ENCODE assay signal across 23 mouse cellular contexts in genomic region chr1:166152034-166152433, GRCm38 (mm10). TPM values are rescaled to one million over a fixed set of nuclear protein-coding genes. Genes with fewer than 3 reads are reported as not detected.
DNase-seq lines count a peak whose midpoint lies in the region; ATAC-seq and TF ChIP-seq lines count a peak whose summit lies in the region.
"Had no signal": no experiment of that assay in that cellular context is flagged by ENCODE, and none has a peak within 500 bp of the region (broad histone marks: within the 10 kb centered on the region; RNA-seq: fewer than 3 reads in every experiment).

No protein-coding gene starts in this region.

- no peak for TF ChIP-seq CTCF in E14TG2a.4 (conservative IDR thresholded peaks at IDR 0.05; ENCODE audit: low read length)

- DNase-seq in ES-E14 (ENCODE audit: low read depth, low spot score) = no peak
- peak; percentile 66 for DNase-seq in ZHBTc4 (ENCODE audit: low read depth, low spot score)
- no peak for DNase-seq in right cerebral cortex, postnatal 25 days
- DNase-seq: adrenal gland, adult 2 months; adrenal gland, postnatal 10 days; adrenal gland, postnatal 25 days; B cell, adult 2 months; cerebellum, adult 11-12 months; cerebellum, adult 2 months; cerebellum, adult 9-10 months; cerebellum, postnatal 25 days had no signal

- H3K9ac ChIP-seq in ES-E14 (ENCODE audit: insufficient read depth, low read depth, low read length, poor library complexity, severe bottlenecking) = peak overlapping the region; percentile 55; the same call in 1 of the 2 replicates
- H3K9ac ChIP-seq: embryonic facial prominence, embryonic 12.5 days; forebrain, embryonic 12.5 days had no signal

- no peaks in the 10 kb centered on the region for H3K27me3 ChIP-seq in E14TG2a.4 (ENCODE audit: insufficient read depth, low read length)

- peak overlapping the region; percentile 69 for H3K27ac ChIP-seq in ES-E14 (ENCODE audit: insufficient read depth, low read depth, low read length, poor library complexity, severe bottlenecking)
- H3K27ac ChIP-seq: embryonic facial prominence, embryonic 10.5 days; embryonic facial prominence, embryonic 12.5 days; forebrain, embryonic 12.5 days had no signal

- in situ Hi-C loops in ES-E14 (cut with MboI; ENCODE audit: low sequenced_read_pairs in 2 of 2, unreplicated experiment in 2 of 2) = loop anchor here (5.0 to 10.0 kb wide), 2 partner anchors 150 to 377 kb away; partner anchors contain the start of gene Pou2f1 (in 1 of the 2)

- H3K36me3 ChIP-seq in E14TG2a.4 (ENCODE audit: insufficient read depth, low read length) (peaks cover 79% of the 10 kb centered on the region), ES-E14 (ENCODE audit: control insufficient read depth, insufficient read depth, low read length, poor library complexity, severe bottlenecking) (peaks cover 16% of the 10 kb centered on the region)
- H3K36me3 ChIP-seq: embryonic facial prominence, embryonic 10.5 days; embryonic facial prominence, embryonic 12.5 days; forebrain, embryonic 10.5 days; forebrain, embryonic 12.5 days had no signal

- H3K9me3 ChIP-seq in E14TG2a.4 (ENCODE audit: low read length) (peaks cover 18% of the 10 kb centered on the region; the same call in 1 of the 2 replicates), ES-E14 (ENCODE audit: control insufficient read depth, insufficient read depth, low read depth, low read length) (no peaks in the 10 kb centered on the region)
- H3K9me3 ChIP-seq: embryonic facial prominence, embryonic 10.5 days; embryonic facial prominence, embryonic 12.5 days; forebrain, embryonic 10.5 days; forebrain, embryonic 12.5 days had no signal

- H3K4me3 ChIP-seq in E14TG2a.4 (replicated peaks; ENCODE audit: low read length) (peak overlapping the region; percentile 58), ES-E14 (ENCODE audit: insufficient read depth in 1 of 2, low read depth in 1 of 2, low read length in 2 of 2, poor library complexity in 1 of 2, severe bottlenecking in 1 of 2) (peak overlapping the region in 1 of 2 experiments; percentile 21; a peak in 1 of 4 replicates)
- H3K4me3 ChIP-seq: embryonic facial prominence, embryonic 10.5 days; embryonic facial prominence, embryonic 12.5 days; erythroblast, embryonic 14.5 days; forebrain, embryonic 10.5 days; forebrain, embryonic 12.5 days had no signal

- no peak for ATAC-seq in erythroblast, adult 5-6 weeks (replicated peaks; ENCODE audit: low FRiP score, poor library complexity, severe bottlenecking)
- ATAC-seq: CD4-positive, CD25-positive, alpha-beta regulatory T cell, adult 4 months; forebrain, embryonic 14.5 days; forebrain, embryonic 16.5 days had no signal

- peaks cover 92% of the 10 kb centered on the region for H3K4me1 ChIP-seq in E14TG2a.4 (replicated peaks; ENCODE audit: low read depth, low read length)
- peaks cover 7 to 30% of the 10 kb centered on the region in 2 experiments; a peak in 3 of 4 replicates for H3K4me1 ChIP-seq in ES-E14 (ENCODE audit: control insufficient read depth in 2 of 2, insufficient read depth in 2 of 2, low read length in 2 of 2, poor library complexity in 1 of 2)
- H3K4me1 ChIP-seq: embryonic facial prominence, embryonic 12.5 days had no signal

TF ChIP-seq in ES-E14, 5 proteins besides CTCF, POLR2A, EP300 and RAD21:
- TF ChIP-seq HCFC1 (IDR thresholded peaks at IDR 0.05; ENCODE audit: borderline replicate concordance, insufficient read depth, low read length) = no peak
TF ChIP-seq in ES-E14: peak in this region for 0.

RNA-seq across cellular contexts. Expression of gene Gpa33, which starts 22.0 kb away (rescaled TPM):
- total RNA-seq in ES-E14 (2012; rRNA removed) = 68.0 and 204 TPM in 2 replicates
- total RNA-seq in erythroblast, adult 5-6 weeks (2015; ENCODE audit: low replicate concordance) = not detected in 2 replicates
- not detected in 2 replicates for total RNA-seq in erythroblast, adult 5-6 weeks (2017; ENCODE audit: low replicate concordance)
- total RNA-seq: MEL had no signal

RNA-seq across cellular contexts. Expression of gene Dusp27, which starts 24.3 kb away (rescaled TPM):
- 60.2 and 69.4 TPM in 2 replicates for total RNA-seq in ES-E14 (2012; rRNA removed)
- total RNA-seq in erythroblast, adult 5-6 weeks (2015; ENCODE audit: low replicate concordance) = not detected in 2 replicates
- total RNA-seq in erythroblast, adult 5-6 weeks (2017; ENCODE audit: low replicate concordance) = not detected in 2 replicates
- total RNA-seq: adrenal gland, postnatal 25 days; CH12.LX; MEL had no signal

Comparison
In these comparisons a context has a peak if more than half of its experiments do, and no peak if none do; other contexts are left out.
1. RNA of gene Gpa33, which starts 22.0 kb away (total RNA-seq): 68.0 to 204 TPM in ES-E14; not detected in erythroblast, adult 5-6 weeks; every median in the first group is over 10 times any median in the second.
2. RNA of gene Dusp27, which starts 24.3 kb away (total RNA-seq): 60.2 to 69.4 TPM in ES-E14; not detected in erythroblast, adult 5-6 weeks; every median in the first group is over 10 times any median in the second.